Mouse (Mus musculus) granulocyte monocyte progenitor cell, adult 5-6 weeks (primary cell): Measurements from ENCODE around the gene Tmem59l. TPM values are rescaled to one million over a fixed set of nuclear protein-coding genes. Genes with fewer than 3 reads are reported as not detected.
A peak's percentile ranks its signal among the peaks of the same experiment; 100 is the strongest.
"Not testable (repeated sequence)": the region's sequence is repeated elsewhere in the genome, so short reads cannot be mapped to it uniquely, and the experiment has no call there.

Source experiments
- ATAC-seq: replicated peaks from 2 replicates; pipeline ENCODE4 v1.8.0; 2016; ENCODE audit warnings: mild to moderate bottlenecking, moderate TSS enrichment, inconsistent platforms; ENCODE audit not compliant: poor library complexity, severe bottlenecking
- total RNA-seq, 2 experiments: library from RNA; stranded (forward) in 1 of 2; stranded (reverse) in 1 of 2; fragments of 200-712, 200-1000 nt in 1 of 2; fragments of >200 nt in 1 of 2; fragmentation: Nextera tagmentation in 1 of 2; gene quantifications; 2 replicates each; pipeline ENCODE4 v1.2.3; 2014 to 2017

The Tmem59l gene
- total RNA-seq (2014; fragmentation: Nextera tagmentation) (not detected in 2 replicates), total RNA-seq (2017) (not detected in 2 replicates)

DNA sequence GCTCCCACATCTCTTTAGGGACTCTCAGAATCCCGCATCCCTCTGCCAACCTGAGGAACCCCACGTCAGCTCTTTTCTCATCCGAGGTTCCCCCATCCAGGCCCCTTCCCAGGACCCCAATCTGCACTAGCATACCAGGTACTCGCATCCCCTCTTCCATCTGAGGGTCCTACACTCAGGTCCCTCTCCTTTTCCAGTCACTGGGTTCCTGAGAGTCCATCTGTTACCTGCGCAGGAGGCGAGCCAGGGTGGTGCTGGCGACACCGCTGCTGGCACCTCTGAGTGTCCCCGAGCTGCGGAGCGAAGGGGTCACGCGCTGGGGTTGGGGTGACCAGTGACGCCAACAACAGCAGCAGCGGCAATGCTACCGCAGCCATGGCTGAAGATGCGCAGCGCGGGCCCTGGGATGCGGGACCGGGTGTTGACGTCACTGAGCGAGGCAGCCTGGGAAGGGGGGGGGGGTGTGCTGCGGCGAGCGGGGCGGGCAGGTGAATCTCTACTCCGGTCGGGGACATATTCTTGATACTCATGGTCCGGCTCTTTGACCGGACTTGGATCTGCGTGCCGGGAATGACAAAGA is at the start of gene Tmem59l:
TSS of gene Tmem59l (minus strand) at position 418 of the 580 bp plus-strand sequence.
- no peak for ATAC-seq

DNA sequence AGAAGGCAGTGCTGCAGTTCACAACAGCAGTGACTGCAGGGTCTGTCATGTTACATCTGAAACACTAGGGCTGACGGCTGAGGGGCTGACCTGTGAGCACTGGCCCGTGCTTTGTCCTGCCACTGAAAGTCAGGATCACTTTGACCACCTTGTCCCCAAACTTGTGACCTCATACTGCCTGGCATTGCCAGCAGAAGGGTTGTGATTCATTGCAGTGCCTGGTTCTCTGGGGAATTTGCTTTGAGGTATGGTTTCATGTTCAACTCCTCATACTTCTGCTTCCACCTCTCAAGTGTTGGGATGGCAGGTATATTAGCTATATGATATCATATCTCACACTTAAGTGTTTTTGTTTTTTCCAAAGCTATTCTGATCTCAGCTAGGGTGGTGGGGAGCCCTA is 48.5 kb upstream of the Tmem59l start:
- no peak for ATAC-seq

DNA sequence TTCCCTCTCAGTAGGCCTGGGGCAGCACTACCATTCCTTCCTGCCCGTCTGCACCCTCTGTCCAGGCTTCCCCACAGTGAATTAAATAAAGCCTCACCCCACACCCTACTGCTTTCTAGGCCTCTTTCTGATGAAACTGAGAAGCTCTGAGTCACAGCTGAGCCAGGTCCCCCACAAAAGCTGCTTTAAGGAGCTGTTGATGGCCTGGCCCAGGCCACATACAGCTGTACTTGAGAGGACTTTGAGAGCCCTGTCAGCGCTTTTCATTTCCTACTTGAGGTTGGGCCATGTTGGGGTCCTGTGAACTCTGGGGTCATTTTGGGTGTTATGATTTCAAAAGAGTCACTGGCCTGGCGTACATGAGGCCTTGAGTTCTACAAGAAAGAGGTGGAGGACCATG is 48.1 kb upstream of the Tmem59l start:
- ATAC-seq = no peak

DNA sequence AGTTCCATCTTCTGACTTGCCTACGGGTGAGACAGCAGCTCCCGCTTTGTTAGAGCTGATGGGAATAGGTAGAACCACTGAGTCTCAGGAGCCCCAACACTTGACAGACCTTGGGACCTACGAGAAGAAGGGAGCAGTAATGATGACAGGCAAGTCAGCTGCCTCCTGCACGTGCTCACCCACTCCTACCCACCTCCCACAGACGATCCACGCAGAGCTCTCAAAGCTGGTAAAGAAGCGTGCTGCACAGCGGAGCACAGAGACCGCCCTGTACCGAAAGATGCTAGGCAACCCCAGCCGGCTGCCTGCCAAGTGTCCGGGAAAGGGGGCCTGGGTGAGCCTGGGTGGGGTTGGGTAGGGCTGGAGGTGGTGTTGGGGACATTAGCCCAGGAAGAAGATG is 47.1 kb upstream of the Tmem59l start:
- no peak for ATAC-seq

DNA sequence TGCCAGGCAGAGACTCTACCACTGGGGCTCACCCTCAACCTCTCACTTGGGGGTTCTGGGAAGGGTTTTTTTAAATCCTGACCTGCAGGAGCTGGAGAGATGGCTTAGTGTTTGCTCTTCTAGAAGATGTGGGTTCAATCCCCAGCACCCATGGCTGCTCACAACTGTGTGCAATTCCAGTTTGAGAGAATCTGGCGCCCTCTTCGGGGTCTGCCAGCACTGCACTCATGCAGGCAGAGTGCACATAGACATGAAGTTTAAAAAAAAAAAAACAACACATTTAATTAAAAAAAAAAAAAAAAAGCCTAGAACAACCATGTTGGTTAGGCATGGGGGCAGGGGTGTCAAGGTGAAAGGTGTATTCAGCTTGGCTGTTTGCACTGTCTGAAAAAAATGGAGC is 43.2 kb upstream of the Tmem59l start:
- no peak for ATAC-seq

DNA sequence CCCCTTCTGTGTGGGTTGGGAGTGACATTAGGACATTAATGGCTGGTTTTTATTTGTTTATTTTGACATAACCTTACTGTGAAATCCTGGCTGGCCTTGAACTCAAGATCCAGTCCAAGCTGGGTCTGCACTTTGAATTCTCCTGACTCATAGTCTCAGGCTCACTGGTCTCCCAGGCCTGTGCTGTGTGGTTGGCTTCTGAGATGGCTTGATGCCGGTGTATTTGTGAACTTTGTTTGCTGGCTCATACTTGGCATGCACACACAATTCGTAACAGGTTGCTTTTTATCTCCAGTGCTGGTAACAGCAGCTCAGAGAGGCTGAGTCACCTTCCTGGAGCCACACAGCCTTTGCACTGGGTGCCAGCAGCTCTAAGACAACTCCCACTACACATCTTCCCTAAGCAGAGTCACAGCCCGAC is 42.6 kb upstream of the Tmem59l start:
- no peak for ATAC-seq

DNA sequence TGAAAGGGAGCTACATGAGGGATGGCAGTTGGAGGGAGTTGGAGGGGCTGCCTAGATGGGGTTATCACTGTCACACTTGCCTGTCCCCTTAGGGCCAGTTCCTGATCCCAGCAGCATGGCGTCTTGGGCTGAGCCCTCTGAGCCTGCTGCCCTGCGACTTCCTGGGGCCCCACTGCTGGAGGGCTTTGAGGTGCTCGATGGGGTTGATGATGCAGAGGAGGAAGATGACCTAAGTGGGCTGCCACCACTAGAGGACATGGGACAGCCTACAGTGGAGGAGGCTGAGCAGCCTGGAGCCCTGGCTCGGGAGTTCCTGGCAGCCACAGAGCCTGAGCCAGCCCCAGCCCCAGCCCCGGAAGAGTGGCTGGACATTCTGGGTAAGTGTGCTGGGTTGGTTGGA is 42.1 kb upstream of the Tmem59l start:
- peak; percentile 30; the same call in 1 of the 2 replicates for ATAC-seq

DNA sequence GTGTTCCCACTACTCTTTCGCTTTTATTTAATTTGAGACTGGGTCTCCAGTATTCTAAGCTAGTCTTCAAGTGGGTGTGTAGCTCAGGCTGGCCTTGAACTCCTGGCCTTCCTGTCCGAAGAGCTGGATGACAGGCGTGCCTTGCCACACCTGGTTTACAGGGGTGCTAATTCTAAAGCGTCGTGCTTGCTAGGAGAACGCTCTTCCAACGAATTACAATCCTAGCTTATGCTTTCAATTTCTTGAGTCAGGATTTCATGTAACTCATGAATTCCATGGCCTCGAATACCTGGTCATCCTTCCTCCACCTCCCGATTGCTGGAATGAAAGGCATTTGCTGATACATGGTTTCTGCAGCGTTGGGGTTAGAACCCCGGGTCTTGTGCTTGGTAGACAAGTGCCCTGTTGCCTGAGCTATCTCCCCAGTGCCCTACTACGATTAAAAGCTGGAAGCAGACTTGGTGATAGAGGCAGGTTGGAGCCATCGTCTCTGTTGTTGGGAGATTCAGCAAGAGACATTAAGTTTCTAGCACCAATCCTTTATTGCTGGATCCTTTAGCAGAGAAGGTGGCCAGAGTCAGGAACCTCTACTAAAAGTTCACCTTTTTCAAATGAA is 41.1 kb upstream of the Tmem59l start:
- no peak for ATAC-seq

DNA sequence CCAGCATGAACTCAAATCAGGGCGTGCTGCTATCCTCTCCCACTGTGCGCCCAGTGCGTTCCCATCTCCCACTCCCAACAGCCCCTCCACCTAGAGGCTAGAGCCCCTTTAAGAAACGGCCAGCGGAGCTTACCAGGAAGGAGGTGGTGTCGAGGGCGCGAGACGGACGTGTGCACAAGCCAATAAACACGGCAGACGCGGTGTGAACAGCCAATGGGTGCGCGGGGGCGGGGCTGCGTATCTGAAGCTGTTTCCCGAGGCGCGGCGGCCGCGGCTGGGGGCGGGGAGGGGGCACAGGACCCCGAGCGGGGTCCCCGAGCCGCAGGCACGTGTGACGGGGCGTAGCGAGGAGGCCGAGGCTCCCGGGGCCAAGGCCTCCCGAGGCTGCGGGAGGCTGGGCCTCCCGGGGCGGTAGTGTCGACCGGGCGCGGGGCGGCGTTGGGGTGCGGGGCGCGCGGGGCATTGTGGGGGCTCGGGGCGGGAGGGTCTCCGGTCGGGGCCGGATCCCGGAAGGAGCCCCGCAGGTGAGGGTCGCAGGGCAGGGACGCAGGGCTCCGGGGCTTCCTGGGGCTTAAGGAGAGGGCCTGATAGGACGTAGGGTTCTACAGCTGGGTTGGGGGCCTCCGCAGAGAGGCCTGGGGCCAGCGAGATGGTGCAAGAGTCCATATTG is 40.5 kb upstream of the Tmem59l start, which contains the start of the genes Fkbp8 and Kxd1:
TSS of gene Fkbp8 (plus strand) at position 213 of the 670 bp plus-strand sequence.
TSS of gene Kxd1 (minus strand) at position 445 of the 670 bp plus-strand sequence.
- peak; percentile 76 for ATAC-seq

DNA sequence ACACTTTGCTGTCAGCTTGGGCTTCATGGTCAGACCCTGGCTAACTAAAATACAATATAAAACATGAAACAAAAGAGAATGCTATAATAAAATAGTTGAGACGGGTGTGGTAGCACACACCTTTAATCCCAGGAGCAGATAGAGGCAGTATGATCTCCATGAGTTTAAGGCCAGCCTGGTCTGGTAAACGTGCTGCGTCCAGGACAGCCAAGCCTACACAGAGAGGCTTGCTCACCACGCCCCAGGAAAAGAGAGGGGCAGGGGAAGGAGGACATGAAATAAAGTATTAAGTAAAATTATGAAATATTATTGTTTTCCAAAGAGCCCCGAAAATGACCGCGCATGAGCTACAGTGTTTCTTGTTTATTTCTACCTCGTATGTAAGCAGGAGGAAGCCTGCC is 40.0 kb upstream of the Tmem59l start:
- no peak for ATAC-seq

DNA sequence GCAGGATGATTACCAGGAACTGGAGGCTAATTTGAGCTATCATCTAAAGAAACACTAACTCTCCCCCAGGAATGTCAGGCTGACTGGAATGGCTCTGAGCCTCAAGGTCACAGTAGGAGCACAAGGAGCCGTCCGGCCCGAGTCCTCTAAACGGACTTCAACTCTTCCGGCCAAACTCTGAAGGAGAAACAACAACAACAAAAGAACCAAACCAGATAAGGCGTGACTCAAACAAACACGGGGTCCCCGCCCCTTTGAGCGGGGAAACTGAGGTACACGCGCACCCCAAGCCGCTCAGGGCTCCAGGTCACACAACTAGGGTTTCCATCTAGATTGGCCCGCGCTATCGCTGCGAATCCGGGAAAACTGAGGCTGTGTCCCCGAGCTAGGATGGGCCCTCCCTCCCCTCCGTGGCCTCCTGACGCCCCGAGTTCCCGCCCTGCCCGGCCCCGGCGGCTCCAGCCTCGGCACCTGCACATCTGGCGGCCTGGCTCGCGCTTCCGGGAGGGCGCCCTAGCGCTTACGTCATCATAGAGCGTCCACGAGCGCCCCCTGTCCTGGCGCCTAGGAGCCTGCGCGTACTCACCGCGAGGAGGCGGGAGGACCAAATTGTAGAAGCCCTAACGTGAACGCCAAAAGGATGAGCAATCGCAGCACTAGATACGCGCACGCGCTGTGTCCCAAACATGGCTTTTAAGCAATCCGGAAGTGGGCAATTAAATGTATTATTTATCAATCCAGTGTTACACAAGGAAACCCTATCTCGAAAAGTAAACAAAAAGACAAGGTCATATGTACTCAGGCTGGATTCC is 35.6 kb upstream of the Tmem59l start:
- ATAC-seq = peak; percentile 89

DNA sequence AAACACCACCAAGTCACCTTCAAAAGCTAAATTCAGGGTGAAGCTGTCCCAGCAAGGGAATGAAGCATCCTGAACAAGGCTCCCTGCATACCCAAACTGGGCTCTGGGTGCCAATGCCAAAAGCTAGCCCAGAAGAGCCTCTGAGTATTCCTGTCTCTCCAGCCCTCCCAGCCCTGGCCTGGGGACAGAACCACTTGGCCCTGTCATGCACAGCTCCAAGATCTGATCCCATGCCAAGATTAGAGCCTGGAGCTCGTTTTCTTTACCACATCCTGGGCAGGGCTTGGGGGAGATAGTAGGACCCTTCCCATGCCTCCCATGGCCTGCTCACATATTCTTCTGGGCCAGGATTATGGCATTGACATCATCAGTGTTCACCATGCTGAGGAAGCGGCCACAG is 32.4 kb upstream of the Tmem59l start:
- no peak for ATAC-seq

DNA sequence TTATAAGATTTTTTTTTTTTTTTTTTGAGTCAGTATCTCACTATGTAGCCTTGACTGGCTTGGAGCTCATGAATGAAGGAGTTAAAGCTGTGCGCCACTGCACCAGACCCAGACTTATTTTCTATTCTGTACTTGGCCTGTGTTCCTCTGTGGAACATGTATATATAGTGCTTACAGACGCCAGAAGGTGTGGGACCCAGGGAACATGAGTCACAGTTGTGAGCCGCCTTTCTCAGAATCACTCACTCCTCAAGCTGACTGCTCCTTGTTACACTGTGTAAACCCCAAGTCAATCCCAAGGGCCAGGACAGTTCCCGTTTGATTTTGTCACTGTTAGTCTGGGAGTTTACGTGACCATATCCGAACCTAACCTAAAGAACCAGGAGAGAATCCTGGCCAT is 31.9 kb upstream of the Tmem59l start:
- no peak for ATAC-seq

DNA sequence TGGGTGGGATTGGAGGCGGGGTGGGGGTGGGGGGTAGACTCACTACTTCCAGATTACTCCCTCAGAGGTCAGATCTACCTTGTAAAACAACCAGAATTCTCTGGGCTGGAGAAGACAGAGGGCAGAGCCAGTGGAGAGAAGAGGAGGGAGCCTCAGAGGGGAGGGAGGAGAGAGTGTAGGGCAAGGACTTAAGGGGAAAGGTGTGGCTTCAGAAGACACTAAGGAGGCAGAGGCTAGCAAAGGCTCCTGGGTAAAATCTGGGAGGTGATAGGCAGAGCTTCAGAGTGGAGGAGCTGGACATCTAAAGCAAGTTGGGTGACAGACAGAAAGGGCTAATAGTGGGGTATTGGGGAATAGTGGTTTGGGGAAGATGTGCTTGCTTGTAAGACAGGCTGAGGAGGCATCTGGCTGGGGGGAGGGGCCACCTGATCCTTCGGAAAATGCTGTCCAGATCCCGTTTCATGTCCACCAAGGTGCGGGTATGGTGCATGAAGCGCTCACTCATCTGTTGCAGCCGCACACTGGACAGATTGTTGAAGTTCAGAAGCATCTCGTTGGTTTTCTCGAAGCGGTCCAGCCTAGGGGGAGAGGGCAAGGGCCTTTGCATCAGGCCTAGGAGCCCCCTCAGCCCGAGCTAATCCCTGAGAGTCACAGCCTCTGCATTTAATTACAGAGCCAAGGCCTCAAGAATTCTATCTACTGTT is 30.9 kb upstream of the Tmem59l start:
- ATAC-seq = no peak

DNA sequence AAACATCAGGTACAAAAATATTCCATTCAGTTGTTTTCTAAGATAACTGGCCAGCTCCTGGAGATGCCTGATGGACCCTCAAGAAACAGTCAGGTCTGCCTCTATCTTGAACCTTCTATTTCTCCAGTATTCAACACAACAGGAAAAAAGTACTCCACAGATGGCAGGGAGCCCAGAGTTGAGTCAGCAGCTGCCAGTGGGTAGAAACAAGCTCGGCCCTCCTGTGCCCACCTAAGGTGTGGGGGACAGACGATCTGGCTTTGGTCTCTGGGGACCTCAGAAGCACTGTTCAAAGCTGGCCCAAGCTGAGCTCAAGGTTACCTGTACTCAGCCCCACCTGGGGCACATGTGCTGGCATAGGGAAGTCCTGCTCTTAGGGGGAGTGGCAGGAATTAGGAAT is 26.3 kb upstream of the Tmem59l start:
- no peak for ATAC-seq

DNA sequence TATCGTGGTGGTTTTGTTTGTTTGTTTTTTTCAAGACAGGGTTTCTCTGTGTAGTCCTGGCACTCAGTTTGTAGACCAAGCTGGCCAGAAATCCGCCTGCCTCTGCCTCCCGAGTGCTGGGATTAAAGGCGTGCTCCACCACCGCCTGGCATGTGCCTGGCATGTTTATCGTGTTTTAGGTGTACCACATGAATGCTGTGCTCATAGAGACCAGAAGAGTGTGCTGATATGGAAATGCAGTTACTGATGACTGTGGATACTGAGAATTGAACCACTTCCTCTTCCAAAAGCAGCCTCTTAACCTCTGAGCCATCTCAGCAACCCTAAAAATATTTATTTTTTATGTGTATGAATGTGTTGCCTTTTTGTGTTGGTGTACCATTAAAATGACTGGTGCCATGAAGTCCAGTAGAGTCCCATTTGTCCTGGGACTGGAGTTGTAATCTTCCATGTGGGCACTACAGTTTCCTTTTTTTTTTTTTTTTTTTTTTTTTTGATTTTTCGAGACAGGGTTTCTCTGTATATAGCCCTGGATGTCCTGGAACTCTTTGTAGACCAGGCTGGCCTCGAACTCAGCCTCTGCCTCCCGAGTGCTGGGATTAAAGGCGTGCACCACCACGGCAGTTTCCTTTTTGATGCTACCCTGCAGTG is 25.2 kb upstream of the Tmem59l start:
- ATAC-seq = 0 out of 2 replicates have a peak, but pooled peaks have one; percentile 33

DNA sequence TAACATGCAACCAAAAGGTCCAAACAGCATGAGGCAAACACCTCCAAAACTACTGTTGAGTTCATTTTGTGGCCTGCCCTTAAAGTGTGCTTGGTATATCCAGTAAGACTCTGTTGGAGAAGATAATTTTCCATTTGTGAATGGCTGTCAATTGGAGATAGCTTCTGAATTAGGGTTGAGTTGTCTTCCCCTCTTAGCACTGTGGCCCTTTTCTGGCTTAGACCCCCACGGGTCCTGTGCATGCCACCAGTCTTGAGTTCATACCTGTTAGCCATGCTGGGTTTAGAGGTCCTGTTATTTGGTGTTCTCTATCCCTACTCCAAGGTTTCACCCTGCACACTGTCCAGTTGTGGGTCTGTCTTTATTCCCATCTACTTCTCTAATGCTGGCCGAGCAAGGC is 24.6 kb upstream of the Tmem59l start:
- no peak for ATAC-seq

DNA sequence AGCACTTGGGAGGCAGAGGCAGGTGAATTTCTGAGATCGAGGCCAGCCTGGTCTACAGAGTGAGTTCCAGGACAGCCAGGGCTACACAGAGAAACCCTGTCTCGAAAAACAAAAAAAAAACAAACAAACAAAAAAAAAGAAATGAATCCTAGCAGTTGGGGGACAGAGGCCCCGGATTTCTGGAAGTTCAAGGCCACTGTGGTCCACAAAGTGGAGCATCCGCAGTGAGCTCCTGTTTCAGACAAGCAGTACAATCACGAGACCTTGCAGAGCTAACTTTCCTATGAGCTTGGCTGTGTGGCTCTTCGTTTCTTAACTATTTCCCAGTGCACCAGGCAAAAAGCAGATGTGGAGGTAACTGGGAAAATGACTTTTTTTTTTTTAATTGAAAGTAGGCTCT is 24.0 kb upstream of the Tmem59l start:
- ATAC-seq = not testable (repeated sequence)

DNA sequence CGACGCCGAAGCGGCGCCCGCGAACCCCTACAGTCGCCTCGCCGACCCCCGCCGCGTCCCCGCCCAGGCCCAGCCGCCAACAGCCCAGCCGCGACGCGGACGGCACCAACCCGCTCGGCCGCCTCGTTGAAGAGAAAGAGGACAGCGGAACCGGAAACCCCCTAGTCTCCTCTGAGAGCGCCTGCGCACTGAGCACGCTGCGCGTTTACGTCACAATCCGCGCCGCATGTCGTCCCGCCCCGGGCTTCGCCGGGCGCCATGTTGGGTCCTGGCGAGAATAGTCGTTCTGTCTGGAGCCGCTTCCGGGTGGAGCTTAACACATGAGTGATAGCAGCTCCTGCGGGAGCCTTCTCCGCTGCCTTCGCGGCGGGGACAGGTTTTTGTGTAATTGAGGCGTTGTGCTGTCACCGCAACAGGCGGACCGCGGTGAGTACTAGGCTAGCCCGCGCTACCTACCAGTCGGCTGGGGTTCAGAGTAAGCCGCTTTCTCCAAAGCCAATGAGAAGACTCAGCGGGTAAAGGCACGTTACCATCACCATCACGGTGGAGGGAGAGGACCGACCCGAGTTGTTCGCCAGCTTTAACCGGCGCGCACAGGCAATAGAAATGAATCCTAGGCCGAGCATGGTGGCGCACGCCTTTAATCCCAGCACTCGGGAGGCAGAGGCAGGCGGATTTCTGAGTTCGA is 23.2 kb upstream of the Tmem59l start, which contains the start of gene Uba52:
TSS of gene Uba52 (minus strand) at position 574 of the 688 bp plus-strand sequence.
- ATAC-seq = peak; percentile 74
